Mouse (Mus musculus) T-cell, adult 66 days (primary cell): ENCODE measurements around the gene Sval3. TPM values are rescaled to one million over a fixed set of nuclear protein-coding genes. Genes with fewer than 3 reads are reported as not detected.

ENCODE experiments used
- total RNA-seq, 2 experiments: library from RNA; stranded (reverse); gene quantifications; 3 replicates in 1 of 2; 4 replicates in 1 of 2; pipeline ENCODE4 v1.2.4; 2023

Gene Sval3
- not detected for total RNA-seq

DNA sequence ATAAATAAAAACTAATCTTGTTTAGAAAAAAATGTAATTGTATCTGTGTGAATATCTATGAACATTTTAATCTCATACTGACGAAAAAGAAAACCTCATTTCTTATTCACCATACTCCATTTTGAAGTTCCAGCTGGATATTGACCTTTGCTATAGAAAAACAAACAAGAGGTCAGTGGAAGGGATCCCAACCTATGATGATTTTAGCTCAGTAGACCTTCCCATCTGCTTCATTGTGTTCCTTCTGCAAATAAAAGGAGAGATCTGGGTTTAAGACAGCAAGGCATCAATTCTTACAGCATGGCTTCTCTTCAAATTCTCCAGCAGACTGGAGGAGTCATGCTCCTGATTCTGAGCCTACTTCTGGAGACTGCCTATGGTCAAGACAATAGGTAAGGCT is at the start of gene Sval3:
Gene Sval3 (plus strand): TSS at position 301 of the 400 bp plus-strand sequence.

DNA sequence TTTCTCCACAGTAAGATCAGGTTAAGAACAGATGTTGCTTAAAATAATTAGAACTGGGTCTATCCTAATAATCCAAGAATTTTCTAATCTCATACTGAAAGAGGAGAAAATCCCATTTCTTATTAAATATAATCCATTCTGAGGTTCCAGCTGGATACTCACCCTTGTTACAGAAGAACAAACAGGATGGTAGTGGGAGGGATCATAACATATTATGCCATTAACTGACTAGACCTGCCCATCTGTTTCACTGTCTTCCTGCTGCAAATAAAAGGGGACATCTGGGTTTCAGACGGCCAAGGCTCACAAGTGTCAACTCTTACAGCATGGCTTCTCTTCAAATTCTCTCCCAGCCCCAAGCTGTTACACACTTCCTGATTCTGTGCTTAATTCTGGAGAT is 16.6 kb upstream of the Sval3 start, which contains the start of gene Sval1:
Gene Sval1 (plus strand): TSS at position 301 of the 400 bp plus-strand sequence.

Other genes starting within 250 kb of the Sval3 start
- not detected for gene Olfr459, start 193.0 kb upstream of the Sval3 start, total RNA-seq
- gene Pip, start 120.6 kb upstream of the Sval3 start, total RNA-seq = not detected
- not detected for gene Sval2, start 115.2 kb upstream of the Sval3 start, total RNA-seq
- gene Sval1, start 16.5 kb upstream of the Sval3 start, total RNA-seq = not detected
- not detected for gene Sva, start 70.3 kb downstream of the Sval3 start, total RNA-seq
- not detected for gene Tas2r139, start 172.8 kb downstream of the Sval3 start, total RNA-seq
- gene Tas2r144, start 247.2 kb downstream of the Sval3 start, total RNA-seq = not detected